Mouse (Mus musculus) lung, embryonic 16.5 days (tissue): Measurements from ENCODE around the gene Nicn1. TPM values are rescaled to one million over a fixed set of nuclear protein-coding genes. Genes with fewer than 3 reads are reported as not detected.
"Not testable (repeated sequence)": the region's sequence is repeated elsewhere in the genome, so short reads cannot be mapped to it uniquely, and the experiment has no call there.

Experiments used
- ATAC-seq: fragments of 200-750 bp; cut with Nextera tagmentation; 2 replicates; pipeline ENCODE4 v1.8.0; 2017; ENCODE audit warnings: low read depth, mild to moderate bottlenecking, moderate library complexity
- H3K27ac ChIP-seq: fragments of 300-500 bp; sonication (generic); 2 replicates; pipeline ENCODE4 v1.5.1; 2014; ENCODE audit warnings: mild to moderate bottlenecking, control low read depth, low read length
- H3K27me3 ChIP-seq: fragments of 300-500 bp; sonication (generic); 2 replicates; pipeline ENCODE4 v1.6.1; 2014; ENCODE audit warnings: low read depth, low read length, mixed read lengths; ENCODE audit not compliant: control insufficient read depth, insufficient read depth
- H3K36me3 ChIP-seq: fragments of 300-500 bp; sonication (generic); 2 replicates; pipeline ENCODE4 v1.6.1; 2014; ENCODE audit warnings: low read length; ENCODE audit not compliant: control insufficient read depth, insufficient read depth
- H3K4me1 ChIP-seq: fragments of 300-500 bp; sonication (generic); replicated peaks from 2 replicates; pipeline ENCODE4 v1.6.1; 2014; ENCODE audit warnings: low read length, mixed read lengths; ENCODE audit not compliant: control insufficient read depth, insufficient read depth
- H3K4me2 ChIP-seq: fragments of 300-500 bp; sonication (generic); 2 replicates; pipeline ENCODE4 v1.6.1; 2014; ENCODE audit warnings: low read depth, low read length, control low read depth
- H3K4me3 ChIP-seq: fragments of 300-500 bp; sonication (generic); 2 replicates; pipeline ENCODE4 v1.5.1; 2014; ENCODE audit warnings: mild to moderate bottlenecking, low read length, control low read depth
- H3K9ac ChIP-seq: fragments of 300-500 bp; sonication (generic); 2 replicates; pipeline ENCODE4 v1.6.1; 2014; ENCODE audit warnings: low read length, control low read depth
- H3K9me3 ChIP-seq: fragments of 300-500 bp; sonication (generic); 2 replicates; pipeline ENCODE4 v1.6.1; 2016; ENCODE audit warnings: low read length; ENCODE audit not compliant: control insufficient read depth
- WGBS: fragments of 180-500 bp; shearing (Covaris S2); extraction: QIAGEN DNeasy Blood & Tissue Kit; methylation state at CpG from one replicate; pipeline ENCODE4 v1.1.7; 2014; 5-methylcytosine and 5-hydroxymethylcytosine counted together
- polyA plus RNA-seq: library from polyadenylated mRNA; unstranded; fragments of >200 nt; fragmentation: Nextera tagmentation; extraction: Ambion mirVana; gene quantifications from 2 replicates; pipeline ENCODE4 v1.2.1, GENCODE M21; 2015

Nicn1 gene
- polyA plus RNA-seq, 1 experiment from 2014 or later = 36.8 TPM

GRCm38 (mm10) chr9:108317572-108317971 lies 27.3 kb downstream of the Nicn1 start:
- Histone ChIP-seq H3K4me1 (no peaks in the 10 kb centered on the region), H3K4me3 (no peak overlapping the region), H3K9me3 (no peaks in the 10 kb centered on the region), H3K4me2 (no peak overlapping the region), H3K27ac (no peak overlapping the region), H3K9ac (no peak overlapping the region), H3K27me3 (no peaks in the 10 kb centered on the region), H3K36me3 (peaks cover 10% of the 10 kb centered on the region)
- WGBS = 92% methylated on average over 3 of the region's 3 CpGs
- no peak for ATAC-seq

GRCm38 (mm10) chr9:108318462-108318861 lies 28.2 kb downstream of the Nicn1 start:
- no peak overlapping the region for H3K27ac ChIP-seq
- H3K4me1 ChIP-seq = no peaks in the 10 kb centered on the region
- WGBS = 82% methylated on average over 2 of the region's 2 CpGs
- H3K27me3 ChIP-seq = no peaks in the 10 kb centered on the region
- no peak overlapping the region for H3K4me3 ChIP-seq
- no peak overlapping the region for H3K9ac ChIP-seq
- no peak for ATAC-seq
- H3K36me3 ChIP-seq = peaks cover 10% of the 10 kb centered on the region
- H3K4me2 ChIP-seq = no peak overlapping the region
- H3K9me3 ChIP-seq = no peaks in the 10 kb centered on the region

DNA sequence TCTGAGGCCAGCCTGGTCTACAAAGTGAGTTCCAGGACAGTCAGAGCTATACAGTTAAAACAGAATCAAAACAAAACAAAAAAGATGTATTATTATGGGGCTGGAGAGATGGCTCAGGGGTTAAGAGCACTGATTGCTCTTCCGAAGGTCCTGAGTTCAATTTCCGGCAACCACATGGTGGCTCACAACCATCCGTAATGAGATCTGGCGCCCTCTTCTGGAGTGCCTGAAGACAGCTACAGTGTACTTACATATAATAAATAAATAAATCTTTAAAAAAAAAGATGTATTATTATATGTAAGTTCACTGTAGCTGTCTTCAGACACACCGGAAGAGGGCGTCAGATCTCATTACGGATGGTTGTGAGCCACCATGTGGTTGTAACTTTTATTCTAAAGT lies 31.8 kb downstream of the Nicn1 start:
- H3K27ac ChIP-seq, H3K27me3 ChIP-seq, H3K9me3 ChIP-seq, H3K4me3 ChIP-seq, ATAC-seq, H3K36me3 ChIP-seq, H3K4me1 ChIP-seq, H3K4me2 ChIP-seq, H3K9ac ChIP-seq: not testable (repeated sequence)
- 87% methylated on average over 7 of the region's 7 CpGs for WGBS

DNA sequence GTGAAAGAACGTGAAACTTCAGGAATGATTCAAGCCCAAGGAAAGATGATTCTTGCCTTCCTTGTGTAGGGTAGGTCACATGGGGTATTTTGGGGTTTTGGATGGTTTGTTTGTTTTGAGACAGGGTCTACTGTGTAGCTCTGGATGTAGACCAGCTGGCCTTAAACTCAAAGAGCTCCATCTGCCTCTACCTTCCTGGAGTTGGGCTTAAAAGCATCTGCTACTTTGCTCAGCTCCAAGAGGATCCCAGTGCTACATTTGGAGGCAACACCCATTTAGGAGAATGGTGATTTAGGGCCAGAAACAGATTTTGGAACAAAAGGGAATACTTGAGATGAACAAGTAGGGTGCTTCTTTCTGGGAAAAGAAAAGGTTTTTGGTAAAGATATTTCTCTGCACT lies 34.6 kb downstream of the Nicn1 start:
- H3K27me3 ChIP-seq = no peaks in the 10 kb centered on the region
- no peak overlapping the region for H3K4me3 ChIP-seq
- H3K9ac ChIP-seq = no peak overlapping the region
- H3K27ac ChIP-seq = no peak overlapping the region
- peaks cover 20% of the 10 kb centered on the region for H3K36me3 ChIP-seq
- no peak overlapping the region for H3K4me2 ChIP-seq
- no peak for ATAC-seq
- WGBS = 78% methylated on average over 1 of the region's 1 CpGs
- no peaks in the 10 kb centered on the region for H3K9me3 ChIP-seq
- H3K4me1 ChIP-seq = no peaks in the 10 kb centered on the region

DNA sequence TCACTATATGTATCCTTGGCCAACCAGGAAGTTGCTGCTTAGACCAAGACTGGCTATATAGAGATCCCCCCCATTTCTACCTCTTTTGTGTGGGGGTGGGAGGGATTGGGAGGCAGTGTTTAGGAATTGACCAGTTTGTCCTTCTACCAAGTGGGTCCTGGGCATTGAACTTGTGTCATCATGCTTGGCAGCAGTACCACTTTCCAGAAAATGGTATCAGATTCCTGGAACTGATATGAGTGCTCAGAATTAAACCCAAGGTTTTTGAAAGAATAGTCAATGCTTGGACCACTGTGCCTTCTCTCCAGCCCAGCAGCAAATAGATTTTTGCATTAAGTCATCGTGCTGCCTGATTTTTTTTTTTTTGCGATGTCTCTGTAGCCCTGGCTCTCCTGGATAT lies 35.6 kb downstream of the Nicn1 start:
- Histone ChIP-seq H3K9me3 (no peaks in the 10 kb centered on the region), H3K9ac (no peak overlapping the region), H3K27ac (no peak overlapping the region), H3K4me1 (no peaks in the 10 kb centered on the region), H3K4me3 (no peak overlapping the region), H3K4me2 (no peak overlapping the region), H3K27me3 (no peaks in the 10 kb centered on the region), H3K36me3 (peaks cover 24% of the 10 kb centered on the region)
- no peak for ATAC-seq
- WGBS = 94% methylated on average over 2 of the region's 2 CpGs

GRCm38 (mm10) chr9:108337848-108338550 lies 47.8 kb downstream of the Nicn1 start:
- no peak for ATAC-seq
- H3K9ac ChIP-seq = no peak overlapping the region
- H3K27me3 ChIP-seq = no peaks in the 10 kb centered on the region
- H3K4me3 ChIP-seq = no peak overlapping the region
- peaks cover 34% of the 10 kb centered on the region for H3K36me3 ChIP-seq
- no peaks in the 10 kb centered on the region for H3K9me3 ChIP-seq
- peak overlapping the region; percentile 95 for H3K27ac ChIP-seq
- H3K4me1 ChIP-seq = peaks cover 28% of the 10 kb centered on the region
- H3K4me2 ChIP-seq = peak overlapping the region; percentile 68
- 65% methylated on average over 10 of the region's 10 CpGs for WGBS

GRCm38 (mm10) chr9:108338551-108338885 lies 48.3 kb downstream of the Nicn1 start:
- H3K27ac ChIP-seq = peak overlapping the region; percentile 95
- H3K27me3 ChIP-seq = no peaks in the 10 kb centered on the region
- H3K9ac ChIP-seq = peak overlapping the region; percentile 93
- peaks cover 28% of the 10 kb centered on the region for H3K4me1 ChIP-seq
- H3K4me2 ChIP-seq = peak overlapping the region; percentile 68
- ATAC-seq = no peak
- H3K4me3 ChIP-seq = peak overlapping the region; percentile 65
- 25% methylated on average over 6 of the region's 6 CpGs for WGBS
- H3K36me3 ChIP-seq = peaks cover 31% of the 10 kb centered on the region
- no peaks in the 10 kb centered on the region for H3K9me3 ChIP-seq

DNA sequence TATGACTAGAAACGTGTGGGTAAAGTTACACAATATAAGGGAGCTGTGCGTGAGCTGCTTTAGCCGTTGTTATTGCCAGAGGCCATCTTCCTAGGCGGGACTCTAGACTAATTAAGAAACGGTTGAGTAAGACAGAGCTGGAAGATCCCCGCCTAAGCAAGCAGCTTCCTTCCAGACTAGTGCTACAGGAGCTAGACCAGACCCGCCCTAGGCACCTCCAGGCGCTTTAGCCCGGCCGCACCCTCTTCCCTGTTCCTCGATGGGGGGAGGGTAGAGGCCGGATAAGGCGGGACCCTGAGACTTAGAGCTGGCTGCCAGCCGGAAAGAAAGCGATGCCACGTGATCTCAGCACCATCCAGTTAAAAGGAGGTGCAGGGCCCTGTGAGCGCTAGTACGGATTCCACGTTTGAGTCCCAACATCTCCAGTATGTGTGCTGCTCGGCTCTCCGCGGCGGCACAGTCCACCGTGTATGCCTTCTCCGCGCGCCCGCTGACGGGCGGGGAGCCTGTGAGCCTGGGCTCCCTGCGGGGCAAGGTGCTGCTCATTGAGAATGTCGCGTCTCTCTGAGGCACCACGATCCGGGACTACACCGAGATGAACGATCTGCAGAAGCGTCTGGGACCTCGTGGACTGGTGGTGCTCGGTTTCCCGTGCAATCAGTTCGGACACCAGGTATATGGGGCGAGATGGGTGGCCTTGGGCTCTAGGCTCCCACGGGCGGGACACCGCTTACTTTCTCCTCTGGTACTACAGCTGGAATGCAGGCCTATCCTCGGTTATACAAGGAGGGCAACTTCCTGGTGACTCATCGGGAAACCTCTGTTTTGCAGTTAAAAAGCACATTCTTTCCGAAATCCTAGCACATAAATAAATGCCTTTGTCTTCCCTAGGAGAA lies 48.9 kb downstream of the Nicn1 start, which contains the start of gene Gpx1:
Gpx1 (plus strand) TSS at position 18 of the 896 bp plus-strand sequence.
- under 1% methylated on average over 49 of the region's 49 CpGs for WGBS
- H3K36me3 ChIP-seq = peaks cover 25% of the 10 kb centered on the region
- H3K4me3 ChIP-seq = peak within 1 kb of the TSS; percentile 65
- peak; percentile 98 for ATAC-seq
- H3K4me1 ChIP-seq = peaks cover 28% of the 10 kb centered on the region
- H3K27ac ChIP-seq = peak within 1 kb of the TSS; percentile 95
- peak within 1 kb of the TSS; percentile 93 for H3K9ac ChIP-seq
- H3K4me2 ChIP-seq = peak within 1 kb of the TSS; percentile 68
- H3K27me3 ChIP-seq = no peaks in the 10 kb centered on the region
- H3K9me3 ChIP-seq = no peaks in the 10 kb centered on the region

GRCm38 (mm10) chr9:108339886-108340257 lies 49.6 kb downstream of the Nicn1 start:
- H3K4me1 ChIP-seq = peaks cover 28% of the 10 kb centered on the region
- peak overlapping the region; percentile 68 for H3K4me2 ChIP-seq
- H3K27me3 ChIP-seq = no peaks in the 10 kb centered on the region
- peak overlapping the region; percentile 65 for H3K4me3 ChIP-seq
- no peak for ATAC-seq
- WGBS = 10% methylated on average over 20 of the region's 20 CpGs
- peak overlapping the region; percentile 93 for H3K9ac ChIP-seq
- H3K9me3 ChIP-seq = no peaks in the 10 kb centered on the region
- peak overlapping the region; percentile 95 for H3K27ac ChIP-seq
- peaks cover 18% of the 10 kb centered on the region for H3K36me3 ChIP-seq
